Mouse (Mus musculus) kidney, embryonic 15.5 days (tissue): ENCODE measurements around the gene Utrn. TPM values are rescaled to one million over a fixed set of nuclear protein-coding genes. Genes with fewer than 3 reads are reported as not detected.

Experiments
- ATAC-seq: fragments of 200-750 bp; cut with Nextera tagmentation; replicated peaks from 2 replicates; pipeline ENCODE4 v1.8.0; 2017; ENCODE audit warnings: moderate TSS enrichment; ENCODE audit not compliant: low FRiP score
- H3K27ac ChIP-seq: fragments of 300-500 bp; sonication (generic); 2 replicates; pipeline ENCODE4 v1.5.1; 2015; ENCODE audit warnings: mild to moderate bottlenecking, inconsistent platforms
- H3K27me3 ChIP-seq: fragments of 300-500 bp; sonication (generic); 2 replicates; pipeline ENCODE4 v1.6.1; 2015; ENCODE audit warnings: inconsistent platforms
- H3K36me3 ChIP-seq: fragments of 300-500 bp; sonication (generic); 2 replicates; pipeline ENCODE4 v1.6.1; 2015; ENCODE audit warnings: inconsistent platforms
- H3K4me1 ChIP-seq: fragments of 300-500 bp; sonication (generic); 2 replicates; pipeline ENCODE4 v1.6.1; 2015; ENCODE audit warnings: inconsistent platforms
- H3K4me2 ChIP-seq: fragments of 300-500 bp; sonication (generic); 2 replicates; pipeline ENCODE4 v1.6.1; 2015; ENCODE audit warnings: moderate library complexity, mild to moderate bottlenecking, inconsistent platforms
- H3K4me3 ChIP-seq: fragments of 300-500 bp; sonication (generic); replicated peaks from 2 replicates; pipeline ENCODE4 v1.5.1; 2015; ENCODE audit warnings: mild to moderate bottlenecking, inconsistent platforms
- H3K9ac ChIP-seq: fragments of 300-500 bp; sonication (generic); 2 replicates; pipeline ENCODE4 v1.6.1; 2015; ENCODE audit warnings: mild to moderate bottlenecking, inconsistent platforms
- H3K9me3 ChIP-seq: fragments of 300-500 bp; sonication (generic); replicated peaks from 2 replicates; pipeline ENCODE4 v1.6.1; 2016; ENCODE audit warnings: inconsistent platforms
- WGBS: fragments of 180-500 bp; shearing (Covaris S2); methylation state at CpG from one replicate; pipeline ENCODE4 v1.1.7; 2015; ENCODE audit warnings: mixed read lengths; 5-methylcytosine and 5-hydroxymethylcytosine counted together
- polyA plus RNA-seq: library from polyadenylated mRNA; unstranded; fragments of >200 nt; fragmentation: Nextera tagmentation; extraction: Ambion mirVana; gene quantifications from 2 replicates; pipeline ENCODE4 v1.2.1, GENCODE M21; 2015

The Utrn gene
- polyA plus RNA-seq, 1 experiment from 2014 or later, result 86.1 TPM

- H3K9ac ChIP-seq, result no peak overlapping the region
- H3K27ac ChIP-seq, result peak overlapping the region; percentile 68
- WGBS, result 82% methylated on average over 3 of the region's 3 CpGs
- no peaks in the 10 kb centered on the region for H3K27me3 ChIP-seq
- H3K4me3 ChIP-seq, result no peak overlapping the region
- H3K4me2 ChIP-seq, result no peak overlapping the region
- no peaks in the 10 kb centered on the region for H3K9me3 ChIP-seq
- no peaks in the 10 kb centered on the region for H3K36me3 ChIP-seq
- peaks cover 61% of the 10 kb centered on the region for H3K4me1 ChIP-seq
- ATAC-seq, result no peak
Observed at GRCm38 (mm10) chr10:12827306-12827705, 41.9 kb downstream of the Utrn start.

- WGBS, result 52% methylated on average over 6 of the region's 6 CpGs
- H3K36me3 ChIP-seq, result no peaks in the 10 kb centered on the region
- 0 out of 2 replicates have a peak, but pooled peaks have one; percentile 29 for ATAC-seq
- no peak overlapping the region for H3K4me2 ChIP-seq
- H3K9me3 ChIP-seq, result no peaks in the 10 kb centered on the region
- H3K4me3 ChIP-seq, result no peak overlapping the region
- peaks cover 56% of the 10 kb centered on the region for H3K4me1 ChIP-seq
- H3K27ac ChIP-seq, result peak overlapping the region; percentile 68
- no peak overlapping the region for H3K9ac ChIP-seq
- no peaks in the 10 kb centered on the region for H3K27me3 ChIP-seq
Observed at GRCm38 (mm10) chr10:12826760-12827281, 42.3 kb downstream of the Utrn start.

- H3K9me3 ChIP-seq, result no peaks in the 10 kb centered on the region
- H3K9ac ChIP-seq, result no peak overlapping the region
- no peak overlapping the region for H3K27ac ChIP-seq
- no peaks in the 10 kb centered on the region for H3K36me3 ChIP-seq
- 34% methylated on average over 4 of the region's 4 CpGs for WGBS
- no peaks in the 10 kb centered on the region for H3K27me3 ChIP-seq
- peaks cover 54% of the 10 kb centered on the region for H3K4me1 ChIP-seq
- no peak overlapping the region for H3K4me2 ChIP-seq
- no peak for ATAC-seq
- H3K4me3 ChIP-seq, result no peak overlapping the region
Observed at GRCm38 (mm10) chr10:12824386-12824785, 44.8 kb downstream of the Utrn start.

GRCm38 (mm10) chr10:12823437-12824219, 45.5 kb downstream of the Utrn start:
- 53% methylated on average over 15 of the region's 15 CpGs for WGBS
- Histone ChIP-seq H3K9ac (no peak overlapping the region), H3K27ac (peak overlapping the region; percentile 45; the same call in 1 of the 2 replicates), H3K36me3 (no peaks in the 10 kb centered on the region), H3K27me3 (no peaks in the 10 kb centered on the region), H3K4me2 (no peak overlapping the region), H3K9me3 (no peaks in the 10 kb centered on the region), H3K4me3 (no peak overlapping the region), H3K4me1 (peaks cover 47% of the 10 kb centered on the region)
- 0 out of 2 replicates have a peak, but pooled peaks have one; percentile 49 for ATAC-seq

GRCm38 (mm10) chr10:12820978-12821735, 48.0 kb downstream of the Utrn start:
- no peaks in the 10 kb centered on the region for H3K27me3 ChIP-seq
- no peak overlapping the region for H3K9ac ChIP-seq
- ATAC-seq, result no peak
- H3K27ac ChIP-seq, result no peak overlapping the region
- H3K4me2 ChIP-seq, result no peak overlapping the region
- no peaks in the 10 kb centered on the region for H3K9me3 ChIP-seq
- WGBS, result 84% methylated on average over 13 of the region's 13 CpGs
- no peak overlapping the region for H3K4me3 ChIP-seq
- H3K4me1 ChIP-seq, result peaks cover 24% of the 10 kb centered on the region
- no peaks in the 10 kb centered on the region for H3K36me3 ChIP-seq

- H3K4me3 ChIP-seq, result no peak overlapping the region
- H3K9ac ChIP-seq, result no peak overlapping the region
- no peak overlapping the region for H3K4me2 ChIP-seq
- H3K9me3 ChIP-seq, result no peaks in the 10 kb centered on the region
- no peaks in the 10 kb centered on the region for H3K36me3 ChIP-seq
- H3K27me3 ChIP-seq, result no peaks in the 10 kb centered on the region
- 93% methylated on average over 6 of the region's 6 CpGs for WGBS
- ATAC-seq, result no peak
- no peak overlapping the region for H3K27ac ChIP-seq
- peaks cover 9% of the 10 kb centered on the region; the same call in 1 of the 2 replicates for H3K4me1 ChIP-seq
Observed at GRCm38 (mm10) chr10:12817409-12817808, 51.8 kb downstream of the Utrn start.

- Histone ChIP-seq H3K9me3 (no peaks in the 10 kb centered on the region), H3K4me1 (peaks cover 14% of the 10 kb centered on the region), H3K27me3 (no peaks in the 10 kb centered on the region), H3K36me3 (no peaks in the 10 kb centered on the region), H3K27ac (no peak overlapping the region), H3K4me3 (no peak overlapping the region), H3K4me2 (no peak overlapping the region), H3K9ac (no peak overlapping the region)
- 92% methylated on average over 6 of the region's 6 CpGs for WGBS
- no peak for ATAC-seq
Observed at GRCm38 (mm10) chr10:12816530-12816929, 52.6 kb downstream of the Utrn start.

- WGBS, result 84% methylated on average over 7 of the region's 7 CpGs
- no peak for ATAC-seq
Observed at GRCm38 (mm10) chr10:12814411-12814810, 54.8 kb downstream of the Utrn start.

GRCm38 (mm10) chr10:12813881-12814280, 55.3 kb downstream of the Utrn start:
- no peak overlapping the region; the same call in 1 of the 2 replicates for H3K27ac ChIP-seq

More at GRCm38 (mm10) chr10:12814411-12814810, 54.8 kb downstream of the Utrn start:
- Histone ChIP-seq H3K4me2 (no peak overlapping the region), H3K27ac (no peak overlapping the region), H3K9me3 (no peaks in the 10 kb centered on the region), H3K9ac (no peak overlapping the region), H3K4me3 (no peak overlapping the region), H3K36me3 (no peaks in the 10 kb centered on the region), H3K27me3 (no peaks in the 10 kb centered on the region), H3K4me1 (peaks cover 33% of the 10 kb centered on the region)

GRCm38 (mm10) chr10:12813211-12813811, 55.9 kb downstream of the Utrn start:
- Histone ChIP-seq H3K27me3 (no peaks in the 10 kb centered on the region), H3K4me2 (peak overlapping the region; percentile 24; the same call in 1 of the 2 replicates), H3K4me1 (peaks cover 42% of the 10 kb centered on the region), H3K9me3 (no peaks in the 10 kb centered on the region), H3K27ac (peak overlapping the region; percentile 66), H3K9ac (no peak overlapping the region), H3K4me3 (no peak overlapping the region), H3K36me3 (no peaks in the 10 kb centered on the region)
- no peak for ATAC-seq
- 61% methylated on average over 12 of the region's 12 CpGs for WGBS

More at GRCm38 (mm10) chr10:12813881-12814280, 55.3 kb downstream of the Utrn start:
- 86% methylated on average over 4 of the region's 4 CpGs for WGBS
- H3K27me3 ChIP-seq, result no peaks in the 10 kb centered on the region
- no peak overlapping the region for H3K4me2 ChIP-seq
- ATAC-seq, result no peak
- no peaks in the 10 kb centered on the region for H3K9me3 ChIP-seq
- H3K4me1 ChIP-seq, result peaks cover 36% of the 10 kb centered on the region
- no peak overlapping the region for H3K4me3 ChIP-seq
- H3K36me3 ChIP-seq, result no peaks in the 10 kb centered on the region
- no peak overlapping the region for H3K9ac ChIP-seq

GRCm38 (mm10) chr10:12812680-12813079, 56.5 kb downstream of the Utrn start:
- Histone ChIP-seq H3K4me2 (peak overlapping the region; percentile 24; the same call in 1 of the 2 replicates), H3K9me3 (no peaks in the 10 kb centered on the region), H3K4me1 (peaks cover 48% of the 10 kb centered on the region), H3K27me3 (no peaks in the 10 kb centered on the region), H3K27ac (peak overlapping the region; percentile 66; the same call in 1 of the 2 replicates), H3K9ac (no peak overlapping the region), H3K4me3 (no peak overlapping the region), H3K36me3 (no peaks in the 10 kb centered on the region)
- no peak for ATAC-seq
- 74% methylated on average over 5 of the region's 5 CpGs for WGBS
